9 mouse cellular contexts compared by ENCODE assay signal in the genomic region with DNA sequence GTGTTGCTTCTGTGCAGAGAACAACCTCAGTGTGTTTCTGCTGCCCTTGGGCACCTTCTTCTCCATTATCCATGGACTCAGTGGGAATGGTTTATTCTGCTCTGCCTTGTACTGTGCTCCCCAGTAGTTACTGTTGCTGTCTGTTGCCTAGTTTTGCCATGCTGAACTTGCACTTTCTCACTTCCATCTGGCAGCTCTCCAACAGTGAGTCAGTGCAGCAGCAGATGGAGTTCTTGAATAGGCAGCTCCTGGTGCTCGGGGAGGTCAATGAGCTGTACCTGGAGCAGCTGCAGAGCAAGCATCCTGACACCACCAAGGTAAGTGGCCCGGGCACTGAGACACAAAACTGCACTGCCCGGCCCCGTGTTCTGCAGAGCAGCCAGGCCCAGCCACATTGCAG. TPM values are rescaled to one million over a fixed set of nuclear protein-coding genes. Genes with fewer than 3 reads are reported as not detected.
DNase-seq lines count a peak whose midpoint lies in the region; ATAC-seq lines count a peak whose summit lies in the region.
"Had no signal": no experiment of that assay in that cellular context is flagged by ENCODE, and none has a peak within 500 bp of the region (broad histone marks: within the 10 kb centered on the region; RNA-seq: fewer than 3 reads in every experiment).

No protein-coding gene starts in this region.

- DNase-seq in kidney, adult 11 months: peak; percentile 61
- peak; percentile 68 for DNase-seq in adipocyte (ENCODE audit: low spot score)
- DNase-seq in cerebellum, postnatal 14 days: peak; percentile 27 to 29
- peak; percentile 53 to 59 for DNase-seq in left cerebral cortex, adult 18-20 months (ENCODE audit: low spot score in 2 of 2)
- DNase-seq in urinary bladder, postnatal 4 days (ENCODE audit: low spot score in 2 of 2): no peak
- no peak for DNase-seq in liver, embryonic 11.5 days (ENCODE audit: low spot score)

- no peak overlapping the region for H3K4me3 ChIP-seq in kidney, embryonic 14.5 days (ENCODE audit: low read length)
- no peak overlapping the region for H3K4me3 ChIP-seq in liver, embryonic 11.5 days (ENCODE audit: low read depth, low read length)
- H3K4me3 ChIP-seq: neural tube, embryonic 13.5 days had no signal

- no peaks in the 10 kb centered on the region for H3K27me3 ChIP-seq in kidney, embryonic 14.5 days (ENCODE audit: control insufficient read depth, insufficient read depth, low read length)
- H3K27me3 ChIP-seq in liver, embryonic 11.5 days (replicated peaks; ENCODE audit: control insufficient read depth, insufficient read depth, low read length): no peaks in the 10 kb centered on the region
- H3K27me3 ChIP-seq: neural tube, embryonic 13.5 days had no signal

- peaks cover 80% of the 10 kb centered on the region for H3K36me3 ChIP-seq in kidney, embryonic 14.5 days (ENCODE audit: control insufficient read depth, insufficient read depth, low read length)
- peaks cover 32% of the 10 kb centered on the region for H3K36me3 ChIP-seq in liver, embryonic 11.5 days (ENCODE audit: control insufficient read depth, insufficient read depth, low read length)

- H3K4me1 ChIP-seq in kidney, embryonic 14.5 days (ENCODE audit: control insufficient read depth, insufficient read depth, low read length): no peaks in the 10 kb centered on the region
- no peaks in the 10 kb centered on the region for H3K4me1 ChIP-seq in liver, embryonic 11.5 days (replicated peaks; ENCODE audit: control insufficient read depth, insufficient read depth, low read length)
- H3K4me1 ChIP-seq: neural tube, embryonic 13.5 days had no signal

- H3K9me3 ChIP-seq in kidney, embryonic 14.5 days (ENCODE audit: control insufficient read depth, low read length): no peaks in the 10 kb centered on the region
- no peaks in the 10 kb centered on the region for H3K9me3 ChIP-seq in liver, embryonic 11.5 days (ENCODE audit: control insufficient read depth, low read length)
- H3K9me3 ChIP-seq: neural tube, embryonic 13.5 days had no signal

- 90% methylated on average over 4 of the region's 4 CpGs for WGBS in kidney, embryonic 14.5 days
- 84% methylated on average over 4 of the region's 4 CpGs for WGBS in liver, embryonic 11.5 days

- no peak overlapping the region for H3K9ac ChIP-seq in kidney, embryonic 14.5 days (ENCODE audit: low read depth, low read length)
- no peak overlapping the region for H3K9ac ChIP-seq in liver, embryonic 11.5 days (ENCODE audit: low read depth, low read length)
- H3K9ac ChIP-seq: neural tube, embryonic 13.5 days had no signal

- H3K4me2 ChIP-seq in kidney, embryonic 14.5 days (replicated peaks; ENCODE audit: low read depth, low read length): no peak overlapping the region
- H3K4me2 ChIP-seq in liver, embryonic 11.5 days: no peak overlapping the region
- H3K4me2 ChIP-seq: neural tube, embryonic 13.5 days had no signal

- no peak overlapping the region for H3K27ac ChIP-seq in kidney, embryonic 14.5 days (ENCODE audit: low read depth, low read length)
- no peak overlapping the region for H3K27ac ChIP-seq in liver, embryonic 11.5 days (ENCODE audit: low read depth, low read length)
- H3K27ac ChIP-seq: neural tube, embryonic 13.5 days had no signal

- ATAC-seq in kidney, embryonic 14.5 days (ENCODE audit: low FRiP score, low TSS enrichment): no peak
- ATAC-seq in CD4-positive, CD25-positive, alpha-beta regulatory T cell, adult 4 months: no peak
- no peak for ATAC-seq in liver, embryonic 11.5 days (replicated peaks; ENCODE audit: low FRiP score)

RNA-seq across cellular contexts. Expression of a gene that starts 17.8 kb away (rescaled TPM):
- polyA plus RNA-seq in kidney, embryonic 14.5 days (2014; fragmentation: Nextera tagmentation; extraction: Ambion mirVana): 4.0 and 4.9 TPM in 2 replicates
- under 1 TPM in 1 of 2 experiments, not detected in 1; 0.61 TPM for total RNA-seq in left cerebral cortex, adult 18-20 months (2021)
- polyA plus RNA-seq in CD4-positive, CD25-positive, alpha-beta regulatory T cell, adult 4 months (2017; shearing (Covaris generic)): not detected
- 3.5 and 4.4 TPM in 2 replicates for polyA plus RNA-seq in liver, embryonic 11.5 days (2014; fragmentation: Nextera tagmentation; extraction: Ambion mirVana)

RNA-seq across cellular contexts. Expression of a gene that starts 18.2 kb away (rescaled TPM):
- polyA plus RNA-seq in kidney, embryonic 14.5 days (2014; fragmentation: Nextera tagmentation; extraction: Ambion mirVana): 0.84 and 0.97 TPM in 2 replicates
- 1 to 10 TPM; 1.1 to 1.5 TPM for total RNA-seq in left cerebral cortex, adult 18-20 months (2021)
- polyA plus RNA-seq in CD4-positive, CD25-positive, alpha-beta regulatory T cell, adult 4 months (2017; shearing (Covaris generic)): not detected
- 0.38 and 0.69 TPM in 2 replicates for polyA plus RNA-seq in liver, embryonic 11.5 days (2014; fragmentation: Nextera tagmentation; extraction: Ambion mirVana)

RNA-seq across cellular contexts. Expression of a gene that starts 40.7 kb away (rescaled TPM):
- 14.8 and 22.2 TPM in 2 replicates for polyA plus RNA-seq in kidney, embryonic 14.5 days (2014; fragmentation: Nextera tagmentation; extraction: Ambion mirVana)
- 10 to 100 TPM; 54.4 to 58.4 TPM for total RNA-seq in left cerebral cortex, adult 18-20 months (2021)
- polyA plus RNA-seq in CD4-positive, CD25-positive, alpha-beta regulatory T cell, adult 4 months (2017; shearing (Covaris generic)): 10 to 100 TPM; 15.9 to 33.3 TPM
- 20.7 and 21.3 TPM in 2 replicates for polyA plus RNA-seq in liver, embryonic 11.5 days (2014; fragmentation: Nextera tagmentation; extraction: Ambion mirVana)

RNA-seq across cellular contexts. Expression of a gene that starts 59.9 kb away (rescaled TPM):
- polyA plus RNA-seq in kidney, embryonic 14.5 days (2014; fragmentation: Nextera tagmentation; extraction: Ambion mirVana): 0.45 and 0.49 TPM in 2 replicates
- total RNA-seq in left cerebral cortex, adult 18-20 months (2021): not detected
- polyA plus RNA-seq in CD4-positive, CD25-positive, alpha-beta regulatory T cell, adult 4 months (2017; shearing (Covaris generic)): not detected
- 143 and 151 TPM in 2 replicates for polyA plus RNA-seq in liver, embryonic 11.5 days (2014; fragmentation: Nextera tagmentation; extraction: Ambion mirVana)

Comparison
In these comparisons a context has a peak if more than half of its experiments do, and no peak if none do; other contexts are left out.
1. DNase-seq: peak in kidney, adult 11 months (single experiment), adipocyte (single experiment), cerebellum, postnatal 14 days (2 of 2) and left cerebral cortex, adult 18-20 months (2 of 2); none in urinary bladder, postnatal 4 days (0 of 2) and liver, embryonic 11.5 days (single experiment).